Mouse (Mus musculus) forelimb bud, embryonic 11.5 days (tissue): ENCODE results near the gene Parn.

Experiments
- DNase-seq: peaks from one replicate; pipeline ENCODE4 v3.0.0-alpha.2; 2012; ENCODE audit warnings: low read depth, low spot score

Gene Parn

DNA sequence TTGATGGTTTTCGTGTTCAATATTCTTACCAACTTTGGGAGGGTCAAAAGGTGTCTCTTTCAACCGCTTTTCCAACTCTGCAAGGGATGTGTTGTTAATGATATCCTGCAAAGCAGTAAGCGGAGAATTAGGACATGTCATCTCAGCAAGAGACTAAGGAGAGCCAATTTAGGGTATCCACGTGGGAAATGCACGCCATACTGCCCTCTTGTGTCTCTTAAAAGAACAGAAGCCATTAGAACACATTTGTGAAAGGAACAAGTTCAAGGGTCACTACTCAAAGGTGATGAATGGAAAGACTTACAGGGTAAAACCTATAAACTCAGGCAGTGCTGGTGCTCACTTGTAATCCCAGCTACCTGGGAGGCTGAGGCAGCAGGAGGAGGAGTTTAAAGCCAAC is 39.6 kb downstream of the Parn start:
- DNase-seq: peak; percentile 14

DNA sequence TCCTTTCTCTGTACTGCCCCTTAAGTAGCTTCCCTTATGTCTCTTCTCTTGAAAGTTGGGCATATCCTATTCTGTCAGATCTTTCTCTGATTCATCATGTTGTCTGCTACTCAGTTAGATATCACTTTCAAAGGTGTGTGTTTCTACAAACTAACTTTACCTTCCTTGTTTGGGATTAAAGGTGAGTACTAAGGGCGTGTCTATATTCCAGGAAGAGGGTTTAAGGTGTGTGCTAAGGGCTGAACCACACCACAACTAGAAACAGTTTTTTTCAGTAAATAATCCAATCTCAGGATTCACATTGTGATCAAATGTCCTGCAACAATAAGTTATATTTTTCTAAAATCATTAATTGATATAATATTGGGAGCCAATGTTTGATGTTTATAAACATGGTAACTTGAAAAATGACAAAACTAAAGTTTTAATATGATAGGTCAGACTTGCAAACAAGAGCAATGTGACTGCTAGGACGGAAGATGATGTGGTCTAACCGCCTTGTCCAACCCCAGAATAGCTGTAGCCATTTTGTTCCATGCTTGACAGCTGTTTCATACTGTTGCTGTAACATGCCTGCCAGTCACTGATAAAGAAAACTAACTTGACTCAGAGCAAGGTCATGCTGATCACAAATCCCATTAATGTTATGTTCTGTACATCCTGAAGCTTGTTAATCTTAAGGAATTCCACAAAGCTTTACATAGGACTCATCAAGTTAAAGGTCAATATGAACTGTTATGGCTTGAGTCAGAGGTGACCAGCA is 46.0 kb downstream of the Parn start:
- DNase-seq: no peak

DNA sequence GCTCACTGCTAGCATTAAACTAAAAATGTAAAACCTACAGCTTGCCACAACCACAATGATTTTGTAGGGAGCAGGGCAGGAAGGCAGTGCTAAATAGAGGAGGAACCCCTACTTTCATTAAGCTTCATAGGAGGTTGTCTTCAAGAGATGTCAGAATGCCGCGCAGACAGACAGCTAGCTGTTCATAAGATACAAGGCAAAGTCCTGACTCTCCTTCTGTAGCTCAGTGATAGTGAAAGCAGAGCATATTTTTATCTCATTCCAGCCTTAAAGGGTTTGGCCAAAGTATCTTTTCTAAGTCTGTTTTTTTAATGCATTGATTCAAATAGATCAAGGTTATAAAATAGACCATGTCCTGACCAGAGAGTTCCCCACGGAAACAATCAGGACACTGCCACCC is 47.8 kb downstream of the Parn start:
- DNase-seq: no peak

DNA sequence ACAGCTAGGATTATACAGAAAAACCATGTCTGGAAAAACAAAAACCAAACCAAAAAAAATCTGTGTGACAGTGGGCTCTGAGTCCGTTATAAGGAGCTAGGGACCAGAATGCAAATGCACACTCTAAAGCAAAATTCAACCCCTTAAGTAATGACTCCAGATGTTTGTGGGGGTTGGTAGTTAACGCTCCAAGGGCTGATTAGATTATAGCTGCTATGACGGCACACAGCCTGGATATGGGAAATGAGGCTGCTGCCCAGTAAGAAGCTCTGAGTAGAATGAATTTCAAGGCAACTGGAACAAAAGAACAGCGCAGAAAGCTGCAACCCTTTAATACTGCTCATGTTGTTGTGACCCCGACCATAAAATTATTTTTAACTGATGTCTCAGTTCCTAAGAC is 52.7 kb downstream of the Parn start:
- no peak for DNase-seq

DNA sequence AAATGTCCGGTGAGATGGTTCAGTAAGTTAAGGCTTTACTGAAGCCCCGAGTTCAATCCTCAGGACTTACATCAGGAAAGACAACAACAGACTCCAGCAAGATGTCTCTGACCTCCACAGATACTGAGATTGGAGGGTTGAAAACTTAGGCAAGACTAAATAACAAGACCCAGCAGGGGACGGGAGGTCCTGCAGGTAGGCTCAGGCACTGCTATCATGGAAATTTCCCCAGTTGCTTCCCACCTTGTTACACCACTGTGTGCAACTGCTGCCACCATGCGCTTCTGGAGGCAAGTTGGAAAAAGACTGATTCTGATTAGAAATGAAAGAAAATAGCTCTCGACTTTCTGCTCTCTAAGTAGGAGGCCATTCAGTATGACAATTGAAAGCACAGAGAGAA is 55.4 kb downstream of the Parn start:
- DNase-seq: no peak

DNA sequence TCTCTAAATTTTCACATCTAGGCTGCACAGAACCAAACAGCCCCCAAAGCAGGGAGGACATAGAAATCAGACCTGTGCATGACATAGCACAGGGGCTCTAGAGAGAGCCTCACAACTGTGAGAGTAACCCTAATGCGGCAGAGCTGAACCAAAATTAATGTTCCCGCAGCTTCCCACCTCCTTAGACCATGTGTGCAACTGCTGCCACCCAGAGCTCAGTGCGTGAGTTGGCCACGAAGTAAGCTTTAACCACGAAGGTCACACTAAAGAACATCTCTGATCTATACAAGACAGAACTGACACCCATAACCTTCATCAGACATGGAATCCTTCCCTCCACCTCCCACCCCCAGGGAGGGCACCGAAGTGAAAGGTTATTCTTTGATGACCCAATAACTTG is 55.9 kb downstream of the Parn start:
- DNase-seq: no peak

DNA sequence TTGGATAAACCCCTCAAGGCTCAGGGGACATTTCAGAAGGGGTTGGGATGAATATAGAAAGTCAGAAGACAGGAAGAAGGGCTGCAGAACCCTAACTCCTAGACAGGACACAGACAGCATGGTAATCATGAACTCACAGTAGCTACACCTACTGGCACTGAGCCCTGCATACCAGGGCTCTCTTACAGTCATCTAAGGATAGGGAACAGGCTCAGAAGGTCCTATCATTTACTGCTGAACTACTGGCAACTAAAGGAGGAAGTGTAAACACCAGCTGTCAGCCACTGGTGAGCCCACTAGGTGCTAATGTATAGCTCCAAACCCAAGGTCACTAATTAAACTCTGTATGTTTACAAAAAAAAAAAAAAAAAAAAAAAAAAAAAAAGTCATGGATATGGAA is 56.6 kb downstream of the Parn start:
- DNase-seq: no peak

DNA sequence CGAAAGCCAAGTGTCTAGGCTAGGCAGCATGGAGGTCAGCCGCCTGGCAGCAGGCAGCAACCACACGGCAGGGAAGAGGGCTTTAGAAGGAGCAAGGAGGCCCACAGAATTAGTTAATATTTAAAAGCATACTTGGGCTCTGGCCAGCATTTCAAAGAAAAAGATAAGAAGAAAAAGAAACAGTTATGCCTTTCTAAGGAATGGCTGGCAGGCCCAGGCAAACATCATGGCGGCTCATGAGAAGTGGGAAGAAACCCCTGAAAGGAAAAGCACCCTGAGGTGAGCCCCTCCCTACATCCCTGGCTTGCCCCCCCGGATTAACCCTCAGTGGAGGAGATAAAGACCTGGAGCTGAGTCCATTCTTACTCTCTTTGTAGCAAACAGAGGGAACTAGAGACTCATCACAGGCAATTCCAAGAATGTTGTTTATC is 57.0 kb downstream of the Parn start:
- DNase-seq: no peak

DNA sequence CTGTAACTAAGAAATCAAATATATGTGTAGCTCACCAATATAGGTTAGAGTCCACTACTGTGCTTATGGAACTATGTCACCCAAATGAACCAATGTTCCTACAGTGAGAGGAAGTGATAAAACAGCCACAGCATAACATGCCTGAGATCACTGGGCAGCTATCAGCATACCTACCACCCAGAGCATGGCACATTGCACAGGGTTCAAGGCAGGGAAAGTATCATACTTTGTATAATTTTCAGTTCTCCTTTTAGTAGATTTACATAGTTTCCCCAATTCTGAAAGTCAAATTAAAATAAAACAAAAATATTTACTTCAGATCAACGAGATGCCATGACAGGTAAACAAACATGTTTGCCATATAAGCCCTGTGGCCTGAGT is 59.3 kb downstream of the Parn start:
- DNase-seq: no peak

DNA sequence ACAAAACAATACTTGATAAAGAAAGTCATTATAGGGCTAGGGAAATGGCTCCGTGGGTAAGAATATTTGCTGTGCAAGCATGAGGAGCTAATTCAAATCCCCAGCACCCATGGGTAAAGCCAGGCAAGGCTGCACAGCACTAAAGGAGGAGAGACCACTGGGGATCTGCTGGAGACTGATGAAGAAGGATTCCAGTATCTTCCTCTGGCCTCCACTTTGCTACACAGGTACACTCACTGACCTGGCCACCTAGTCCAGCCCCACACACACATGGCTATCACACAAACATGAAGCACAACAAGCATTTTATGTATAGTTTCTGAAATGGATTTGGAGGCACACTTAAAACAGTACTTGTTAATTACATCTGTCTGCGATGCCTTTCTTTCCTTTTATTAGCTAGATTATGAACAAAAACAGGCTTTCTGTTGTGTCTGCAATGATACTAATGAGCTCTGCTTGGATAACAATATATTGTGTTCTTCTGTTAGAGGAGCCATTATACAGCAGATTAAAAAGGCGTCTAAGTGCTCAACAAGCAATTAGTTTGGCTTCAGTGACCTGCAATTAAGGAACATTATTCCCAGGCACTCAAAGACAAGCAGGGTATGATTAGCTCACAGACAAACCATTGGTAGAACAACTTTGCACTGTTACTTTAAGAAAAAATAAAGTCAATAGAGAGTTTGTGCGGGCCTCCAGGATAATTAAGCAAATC is 59.8 kb downstream of the Parn start:
- DNase-seq: no peak

DNA sequence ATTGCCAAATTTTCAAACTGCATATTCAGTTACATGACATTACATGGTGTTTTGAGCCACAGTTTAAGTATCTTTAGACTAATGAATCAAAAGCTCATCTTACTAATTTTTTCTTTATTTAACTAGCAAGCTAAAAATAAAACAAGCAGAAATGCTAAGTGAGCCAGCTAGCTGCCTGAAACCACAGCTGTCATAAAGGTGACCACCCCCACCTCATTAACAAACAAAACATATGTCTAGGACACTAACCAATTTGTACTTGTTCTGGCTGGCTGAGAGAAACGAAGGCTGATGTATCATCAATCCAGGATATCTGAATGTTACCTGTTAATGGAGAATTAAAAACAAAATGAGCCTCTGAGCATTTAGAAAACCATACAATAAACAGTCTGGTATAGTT is 65.2 kb downstream of the Parn start:
- DNase-seq: no peak

DNA sequence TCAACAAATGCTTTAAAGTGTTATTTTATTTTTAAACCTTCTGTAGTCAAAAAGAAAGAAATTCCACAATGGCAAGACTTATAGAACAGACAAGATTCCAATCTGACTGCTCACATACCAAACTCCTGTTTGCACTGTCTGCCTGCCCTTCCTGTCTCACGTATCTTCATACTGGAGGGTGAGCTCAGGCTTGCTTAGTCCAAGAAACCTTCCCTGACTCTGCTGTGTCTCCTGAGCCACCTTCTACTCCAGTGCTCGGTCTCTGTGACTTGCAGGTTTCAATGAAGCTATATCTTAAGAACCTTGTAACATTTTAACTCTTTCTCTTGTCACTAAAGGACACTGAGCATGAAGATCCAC is 78.9 kb downstream of the Parn start:
- no peak for DNase-seq

DNA sequence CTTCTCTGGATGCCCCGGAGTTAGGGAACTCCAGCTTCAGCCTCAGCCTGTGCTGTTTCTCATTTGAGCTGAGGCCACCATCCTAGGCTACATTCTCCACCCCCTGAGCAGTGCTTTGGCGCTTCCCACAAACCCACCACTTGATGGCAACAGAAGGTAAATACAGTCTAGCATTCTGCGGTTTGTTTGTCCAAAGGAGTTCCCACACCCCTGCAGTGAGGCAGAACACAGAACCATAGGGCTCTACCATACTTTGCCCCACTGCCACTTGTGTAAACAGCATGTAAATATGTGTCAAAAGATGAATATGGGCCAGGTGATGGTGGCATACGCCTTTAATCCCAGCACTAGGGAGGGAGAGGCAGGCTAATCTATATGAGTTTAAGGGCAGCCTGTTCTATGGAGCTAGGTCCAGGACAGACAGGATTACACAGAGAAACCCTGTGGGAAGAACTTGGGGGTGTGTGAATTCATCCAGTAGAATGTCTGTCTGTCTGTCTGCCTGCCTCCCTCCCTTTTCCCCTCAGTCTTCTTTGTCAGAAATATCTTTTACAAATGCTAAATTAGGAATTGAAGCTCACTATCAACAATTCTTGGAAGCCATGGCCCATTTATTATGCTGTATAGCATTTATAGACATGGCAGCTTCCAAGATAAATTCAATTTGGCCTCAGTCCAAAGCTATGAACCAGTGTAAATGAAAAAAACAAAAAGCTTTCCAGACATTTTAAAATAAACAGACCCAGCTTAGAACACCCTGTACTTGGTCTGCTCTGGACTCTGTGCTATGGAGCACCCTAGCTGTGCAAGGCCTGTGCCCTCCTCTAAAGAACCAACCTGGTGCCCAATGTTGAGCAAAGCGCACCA is 79.6 kb downstream of the Parn start:
- no peak for DNase-seq

DNA sequence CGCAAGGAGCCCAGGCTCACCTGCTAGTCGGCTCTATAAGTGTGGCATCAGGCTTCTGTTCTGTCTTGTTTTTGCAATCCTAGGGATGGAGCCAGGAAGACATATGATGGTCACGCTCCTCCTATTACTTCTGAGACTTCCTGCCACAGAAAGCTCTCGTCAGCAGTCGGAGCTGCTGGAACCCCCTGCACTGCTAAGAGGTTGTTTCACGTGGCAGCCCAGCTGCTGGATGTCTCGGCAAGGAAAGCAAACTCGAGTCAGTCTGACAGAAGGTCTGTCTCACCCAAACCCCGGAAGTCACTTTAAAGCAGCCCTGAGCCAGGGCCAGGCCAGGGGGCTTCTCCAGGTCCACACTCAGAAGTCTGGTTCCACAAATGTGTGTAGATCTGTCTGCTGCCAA is 82.7 kb downstream of the Parn start:
- DNase-seq: no peak

DNA sequence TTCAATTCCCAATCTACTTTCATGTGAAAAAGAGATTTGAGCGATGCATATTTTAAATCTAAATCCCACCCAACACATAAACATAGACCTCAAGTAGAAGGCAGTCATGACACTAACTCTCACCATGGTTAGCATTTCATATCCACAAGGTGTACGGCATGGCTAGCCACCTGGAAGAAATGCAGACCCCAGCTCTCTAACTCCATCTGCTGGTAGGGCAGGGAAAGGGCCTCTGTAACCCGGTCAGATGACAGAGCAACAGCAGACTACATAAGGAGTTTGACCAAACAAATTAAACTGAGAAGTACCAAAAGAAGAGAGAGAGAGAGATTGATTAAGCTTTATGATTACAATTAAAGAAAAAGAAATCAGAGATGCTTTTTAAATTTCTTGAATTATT is 87.2 kb downstream of the Parn start:
- no peak for DNase-seq

DNA sequence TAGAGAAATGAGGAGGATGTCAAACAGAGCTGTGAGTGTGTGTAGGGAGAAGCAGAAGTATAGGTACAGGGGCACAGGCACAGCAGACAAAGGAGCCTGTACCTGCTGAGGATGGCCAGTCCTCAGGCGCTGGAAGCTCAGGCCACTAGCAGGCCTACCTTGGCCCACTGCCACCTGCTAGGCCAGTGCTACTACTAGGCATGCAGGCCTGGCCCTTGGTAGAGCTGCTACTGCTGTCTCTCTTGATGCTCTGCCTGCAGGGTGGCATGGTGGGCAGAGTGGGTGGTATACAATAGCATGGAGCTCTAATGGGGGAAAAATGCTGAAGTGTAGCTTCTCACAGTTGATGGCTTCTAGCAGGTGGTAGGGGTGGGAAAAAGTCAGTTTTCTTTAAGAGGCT is 88.0 kb downstream of the Parn start:
- no peak for DNase-seq

DNA sequence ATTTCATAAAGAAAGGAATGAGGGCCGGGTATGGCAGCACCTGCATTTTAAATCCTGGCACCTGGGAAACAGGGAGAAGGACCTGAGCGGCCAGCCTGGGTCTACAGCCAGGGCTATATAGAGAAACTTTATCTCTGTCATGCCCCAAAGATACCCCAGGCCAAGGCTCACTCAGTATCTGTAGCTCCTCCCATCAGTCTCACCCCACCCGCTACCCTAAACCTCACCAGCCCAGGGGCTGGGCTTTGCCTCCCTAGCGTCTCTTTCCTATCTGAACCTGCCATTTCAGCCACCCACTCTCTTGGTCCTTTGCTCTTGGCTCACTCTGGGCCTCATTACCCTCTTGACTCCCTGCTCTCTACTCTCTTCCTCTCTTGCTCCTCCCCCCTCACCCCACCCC is 92.7 kb downstream of the Parn start:
- DNase-seq: no peak

DNA sequence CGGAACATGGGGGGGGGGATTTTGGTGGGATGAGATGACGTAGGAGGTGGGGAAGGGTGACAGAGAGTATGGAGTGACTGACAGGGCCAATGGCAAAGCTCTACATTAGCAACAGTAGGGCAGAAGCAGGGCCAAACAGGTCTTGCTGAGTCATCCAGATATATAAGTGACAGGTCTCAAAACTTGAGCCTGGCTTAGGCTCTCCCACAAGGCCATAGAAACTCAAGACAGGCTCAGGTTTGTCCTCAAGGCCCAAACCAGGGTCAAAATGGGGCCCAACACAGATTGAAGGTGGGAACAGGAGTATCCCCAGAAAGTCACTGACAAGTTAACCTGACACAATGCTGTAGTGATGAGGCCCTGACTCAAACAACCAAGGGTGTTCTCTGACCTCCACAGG is 99.7 kb downstream of the Parn start:
- DNase-seq: no peak

DNA sequence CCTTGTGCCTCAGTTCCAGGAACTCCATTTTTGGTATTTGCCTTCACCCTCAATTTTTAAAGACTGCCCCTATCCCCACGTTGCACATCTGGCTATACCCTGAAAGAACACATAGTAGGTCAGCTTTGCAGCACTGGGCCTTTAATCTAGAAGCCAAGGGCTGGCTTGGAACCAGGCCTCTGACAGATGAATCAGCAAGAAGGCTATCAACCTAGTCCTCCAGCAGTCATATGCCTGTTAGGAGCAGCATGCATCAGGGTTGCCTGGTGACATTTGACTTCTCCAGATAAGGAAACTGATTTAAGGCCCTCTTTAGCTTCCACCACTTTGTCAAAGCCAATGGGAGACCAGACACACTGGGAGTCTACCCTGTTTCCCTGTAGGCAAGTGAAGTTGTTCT is 100.4 kb downstream of the Parn start:
- no peak for DNase-seq

DNA sequence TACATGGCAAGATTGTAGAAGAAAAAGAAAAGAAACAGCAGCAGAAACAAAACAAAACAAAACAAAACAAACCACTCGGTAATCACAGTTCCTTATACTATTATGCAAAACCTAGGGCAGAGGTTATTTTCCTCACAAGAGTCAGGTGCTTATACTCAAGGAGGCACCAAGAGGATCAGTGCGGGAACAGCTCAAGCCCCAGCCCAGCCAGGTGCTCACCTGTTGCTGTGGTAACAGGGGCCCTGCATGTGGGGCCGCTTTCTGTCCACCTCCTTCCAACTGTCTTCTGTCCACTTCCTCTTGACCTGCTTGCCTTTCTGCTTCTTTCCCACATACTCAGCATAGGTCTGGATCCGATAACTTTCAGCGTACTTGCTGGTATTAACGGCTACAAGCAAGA is 101.6 kb downstream of the Parn start:
- no peak for DNase-seq

DNA sequence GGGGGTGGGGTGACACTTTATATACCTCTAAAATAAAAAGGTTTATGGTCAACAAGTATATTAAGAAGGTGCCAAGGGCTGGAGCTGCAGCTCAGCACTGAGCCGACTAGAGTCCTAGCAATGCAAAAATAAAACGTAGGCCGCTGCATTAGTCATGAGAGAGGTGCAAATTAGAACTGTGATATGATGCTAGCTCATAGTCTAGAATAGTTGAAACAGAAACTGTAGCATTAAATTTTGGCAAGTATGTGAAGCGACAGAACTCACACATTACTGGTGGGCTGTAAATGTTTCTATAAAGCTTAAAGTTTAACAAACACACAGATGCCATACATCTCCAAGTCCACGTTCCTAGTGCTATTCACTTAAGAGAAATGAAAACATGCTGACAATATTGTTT is 102.7 kb downstream of the Parn start:
- no peak for DNase-seq

DNA sequence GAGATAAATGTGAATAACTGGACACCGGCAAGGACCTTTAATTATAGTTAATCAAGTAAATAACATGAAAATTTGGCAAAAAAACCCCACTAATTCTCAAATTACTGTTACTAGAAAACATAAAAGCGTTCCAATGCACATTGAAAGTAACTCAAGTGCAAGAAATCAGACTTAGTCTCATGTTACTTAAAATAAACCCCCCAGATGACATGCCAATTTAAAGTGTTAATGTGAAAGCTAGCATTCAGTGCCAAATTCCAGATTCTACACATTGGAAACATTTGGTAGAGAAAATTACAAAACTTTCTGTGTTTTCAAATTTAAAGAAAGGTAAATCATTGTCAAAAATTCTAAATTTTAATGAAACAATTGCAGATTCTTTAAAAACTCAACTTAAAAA is 110.2 kb downstream of the Parn start:
- no peak for DNase-seq
